Mouse (Mus musculus) hindbrain, postnatal 0 days (tissue): ENCODE measurements around the gene Vamp2. TPM values are rescaled to one million over a fixed set of nuclear protein-coding genes. Genes with fewer than 3 reads are reported as not detected.

ENCODE experiments used
- ATAC-seq: fragments of 200-750 bp; cut with Nextera tagmentation; 2 replicates; pipeline ENCODE4 v1.8.0; 2017; ENCODE audit warnings: mild to moderate bottlenecking, moderate TSS enrichment, moderate library complexity
- DNase-seq: peaks from one replicate; pipeline ENCODE4 v3.0.0-alpha.2; 2015; ENCODE audit warnings: low spot score
- H3K27ac ChIP-seq: fragments of 300-500 bp; sonication (generic); 2 replicates; pipeline ENCODE4 v1.5.1; 2014; ENCODE audit warnings: mild to moderate bottlenecking
- H3K27me3 ChIP-seq: fragments of 300-500 bp; sonication (generic); 2 replicates; pipeline ENCODE4 v1.6.1; 2014; ENCODE audit warnings: low read length, mixed read lengths; ENCODE audit not compliant: insufficient read depth
- H3K36me3 ChIP-seq: fragments of 300-500 bp; sonication (generic); 2 replicates; pipeline ENCODE4 v1.6.1; 2014; ENCODE audit warnings: low read length, mixed read lengths; ENCODE audit not compliant: insufficient read depth
- H3K4me1 ChIP-seq: fragments of 300-500 bp; sonication (generic); 2 replicates; pipeline ENCODE4 v1.6.1; 2014; ENCODE audit warnings: antibody characterized with exemption, low read length, mixed read lengths; ENCODE audit not compliant: insufficient read depth
- H3K4me2 ChIP-seq: fragments of 300-500 bp; sonication (generic); 2 replicates; pipeline ENCODE4 v1.6.1; 2014; ENCODE audit warnings: low read depth, mild to moderate bottlenecking, low read length, moderate library complexity, mixed read lengths
- H3K4me3 ChIP-seq: fragments of 300-500 bp; sonication (generic); 2 replicates; pipeline ENCODE4 v1.5.1; 2014; ENCODE audit warnings: low read length
- H3K9ac ChIP-seq: fragments of 300-500 bp; sonication (generic); replicated peaks from 2 replicates; pipeline ENCODE4 v1.6.1; 2014; ENCODE audit warnings: mild to moderate bottlenecking, low read length, moderate library complexity, mixed read lengths
- H3K9me3 ChIP-seq: fragments of 300-500 bp; sonication (generic); 2 replicates; pipeline ENCODE4 v1.6.1; 2016; ENCODE audit warnings: low read length, mixed read lengths
- CTCF ChIP-seq: IDR thresholded peaks from 2 replicates; pipeline ENCODE4 v1.5.1; 2016; ENCODE audit warnings: antibody characterized with exemption, control low read depth, low read depth
- WGBS: fragments of 180-500 bp; shearing (Covaris S2); extraction: QIAGEN DNeasy Blood & Tissue Kit; methylation state at CpG from one replicate; pipeline ENCODE4 v1.1.7; 2014; 5-methylcytosine and 5-hydroxymethylcytosine counted together
- polyA plus RNA-seq: library from polyadenylated mRNA; unstranded; fragments of >200 nt; fragmentation: Nextera tagmentation; extraction: Ambion mirVana; gene quantifications from 2 replicates; pipeline ENCODE4 v1.2.1, GENCODE M21; 2015
- total RNA-seq: library from RNA; depleted of rRNA; stranded (reverse); fragments of >200 nt; gene quantifications from 2 replicates; pipeline ENCODE4 v1.2.3, GENCODE M21; 2014

The Vamp2 gene
- total and polyA plus RNA-seq, 2 experiments from 2014 or later, result 146 to 489 TPM

GRCm38 (mm10) chr11:69051771-69052170 lies 36.5 kb upstream of the Vamp2 start:
- no peak for ATAC-seq

DNA sequence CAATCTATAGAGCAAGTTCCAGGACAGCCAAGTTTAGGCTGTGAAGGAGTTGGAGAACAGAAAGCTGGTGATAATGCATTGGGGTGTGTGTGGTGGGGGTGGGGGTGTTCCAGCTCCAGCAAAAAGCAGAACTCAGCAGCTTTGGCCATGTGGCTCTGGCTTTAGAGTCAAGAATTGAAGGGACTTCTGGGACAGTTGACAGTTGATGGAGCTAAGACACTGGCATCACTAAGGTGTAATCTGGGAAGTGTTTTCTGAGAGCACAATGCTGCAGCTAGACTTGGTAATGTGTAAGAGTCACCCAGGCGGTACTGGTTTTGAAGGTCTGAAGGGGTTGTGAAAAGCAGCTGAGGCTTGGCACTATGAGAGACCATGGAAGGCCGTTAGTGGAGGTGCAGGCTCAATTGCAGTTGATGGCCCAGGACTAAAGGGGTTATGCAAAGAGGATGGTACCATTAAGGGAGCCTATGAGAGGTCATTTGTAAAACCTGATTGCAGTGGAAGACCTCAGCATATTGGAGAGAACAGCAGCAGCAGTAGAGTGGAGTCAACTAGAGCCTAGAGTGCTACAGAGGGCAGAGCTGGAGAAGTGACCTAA lies 35.4 kb upstream of the Vamp2 start:
- no peak for TF ChIP-seq CTCF
- WGBS, result 90% methylated on average over 2 of the region's 2 CpGs
- no peak overlapping the region for H3K27ac ChIP-seq
- no peak overlapping the region for H3K4me3 ChIP-seq
- no peak overlapping the region for H3K9ac ChIP-seq
- ATAC-seq (no peak), DNase-seq (no peak)
- no peak overlapping the region for H3K4me2 ChIP-seq
- no peaks in the 10 kb centered on the region for H3K27me3 ChIP-seq
- H3K9me3 ChIP-seq, result no peaks in the 10 kb centered on the region
- no peaks in the 10 kb centered on the region for H3K4me1 ChIP-seq
- H3K36me3 ChIP-seq, result no peaks in the 10 kb centered on the region

More at GRCm38 (mm10) chr11:69051771-69052170, 36.5 kb upstream of the Vamp2 start:
- DNase-seq, result no peak
- H3K4me2 ChIP-seq, result no peak overlapping the region
- no peak overlapping the region for H3K9ac ChIP-seq
- TF ChIP-seq CTCF, result no peak
- WGBS, result 58% methylated on average over 4 of the region's 4 CpGs
- H3K27me3 ChIP-seq, result no peaks in the 10 kb centered on the region
- no peak overlapping the region for H3K4me3 ChIP-seq
- no peaks in the 10 kb centered on the region for H3K9me3 ChIP-seq
- no peak overlapping the region for H3K27ac ChIP-seq
- H3K36me3 ChIP-seq, result no peaks in the 10 kb centered on the region
- H3K4me1 ChIP-seq, result no peaks in the 10 kb centered on the region

GRCm38 (mm10) chr11:69053848-69054247 lies 34.4 kb upstream of the Vamp2 start:
- 73% methylated on average over 3 of the region's 3 CpGs for WGBS
- H3K27ac ChIP-seq, result no peak overlapping the region
- H3K9ac ChIP-seq, result no peak overlapping the region
- no peaks in the 10 kb centered on the region for H3K36me3 ChIP-seq
- no peak overlapping the region for H3K4me2 ChIP-seq
- H3K9me3 ChIP-seq, result no peaks in the 10 kb centered on the region
- H3K27me3 ChIP-seq, result no peaks in the 10 kb centered on the region
- DNase-seq, result no peak
- no peaks in the 10 kb centered on the region for H3K4me1 ChIP-seq
- TF ChIP-seq CTCF, result no peak
- no peak for ATAC-seq
- no peak overlapping the region for H3K4me3 ChIP-seq

GRCm38 (mm10) chr11:69058265-69058664 lies 30.0 kb upstream of the Vamp2 start:
- H3K4me2 ChIP-seq, result peak overlapping the region; percentile 70
- no peak for ATAC-seq
- no peak for DNase-seq
- WGBS, result 70% methylated on average over 2 of the region's 2 CpGs
- no peaks in the 10 kb centered on the region for H3K36me3 ChIP-seq
- H3K27me3 ChIP-seq, result no peaks in the 10 kb centered on the region
- peak overlapping the region; percentile 53 for H3K4me3 ChIP-seq
- no peak for TF ChIP-seq CTCF
- H3K4me1 ChIP-seq, result peaks cover 13% of the 10 kb centered on the region
- H3K9me3 ChIP-seq, result no peaks in the 10 kb centered on the region
- H3K27ac ChIP-seq, result peak overlapping the region; percentile 89; the same call in 1 of the 2 replicates
- H3K9ac ChIP-seq, result peak overlapping the region; percentile 54

GRCm38 (mm10) chr11:69058729-69059356 lies 29.4 kb upstream of the Vamp2 start:
- Histone ChIP-seq H3K27ac (peak overlapping the region; percentile 89), H3K9ac (peak overlapping the region; percentile 54), H3K9me3 (no peaks in the 10 kb centered on the region), H3K4me2 (peak overlapping the region; percentile 70), H3K36me3 (no peaks in the 10 kb centered on the region), H3K4me1 (peaks cover 13% of the 10 kb centered on the region), H3K4me3 (peak overlapping the region; percentile 53), H3K27me3 (no peaks in the 10 kb centered on the region)
- DNase-seq (no peak), ATAC-seq (peak; percentile 22)
- 2% methylated on average over 19 of the region's 19 CpGs for WGBS
- no peak for TF ChIP-seq CTCF

GRCm38 (mm10) chr11:69059357-69059974 lies 28.8 kb upstream of the Vamp2 start, which contains the start of gene Borcs6:
Gene Borcs6 (plus strand): TSS chr11:69059717.
- Histone ChIP-seq H3K4me1 (peaks cover 13% of the 10 kb centered on the region), H3K4me3 (peak within 1 kb of the TSS; percentile 53), H3K27me3 (no peaks in the 10 kb centered on the region), H3K27ac (peak within 1 kb of the TSS; percentile 89), H3K9me3 (no peaks in the 10 kb centered on the region), H3K9ac (peak within 1 kb of the TSS; percentile 69), H3K36me3 (no peaks in the 10 kb centered on the region), H3K4me2 (peak within 1 kb of the TSS; percentile 89)
- peak; percentile 98 for DNase-seq
- ATAC-seq, result peak; percentile 96
- no peak for TF ChIP-seq CTCF
- WGBS, result under 1% methylated on average over 64 of the region's 64 CpGs

GRCm38 (mm10) chr11:69059975-69060411 lies 28.3 kb upstream of the Vamp2 start:
- TF ChIP-seq CTCF, result no peak
- DNase-seq (peak; percentile 58), ATAC-seq (peak; percentile 31; the same call in 1 of the 2 replicates)
- Histone ChIP-seq H3K36me3 (no peaks in the 10 kb centered on the region), H3K4me3 (peak overlapping the region; percentile 53), H3K4me1 (peaks cover 13% of the 10 kb centered on the region), H3K9ac (peak overlapping the region; percentile 69), H3K4me2 (peak overlapping the region; percentile 89), H3K27ac (peak overlapping the region; percentile 89), H3K9me3 (no peaks in the 10 kb centered on the region), H3K27me3 (no peaks in the 10 kb centered on the region)
- under 1% methylated on average over 46 of the region's 49 CpGs for WGBS
